Mouse (Mus musculus): ENCODE measurements around the gene Igfbpl1.

Gene Igfbpl1

DNA sequence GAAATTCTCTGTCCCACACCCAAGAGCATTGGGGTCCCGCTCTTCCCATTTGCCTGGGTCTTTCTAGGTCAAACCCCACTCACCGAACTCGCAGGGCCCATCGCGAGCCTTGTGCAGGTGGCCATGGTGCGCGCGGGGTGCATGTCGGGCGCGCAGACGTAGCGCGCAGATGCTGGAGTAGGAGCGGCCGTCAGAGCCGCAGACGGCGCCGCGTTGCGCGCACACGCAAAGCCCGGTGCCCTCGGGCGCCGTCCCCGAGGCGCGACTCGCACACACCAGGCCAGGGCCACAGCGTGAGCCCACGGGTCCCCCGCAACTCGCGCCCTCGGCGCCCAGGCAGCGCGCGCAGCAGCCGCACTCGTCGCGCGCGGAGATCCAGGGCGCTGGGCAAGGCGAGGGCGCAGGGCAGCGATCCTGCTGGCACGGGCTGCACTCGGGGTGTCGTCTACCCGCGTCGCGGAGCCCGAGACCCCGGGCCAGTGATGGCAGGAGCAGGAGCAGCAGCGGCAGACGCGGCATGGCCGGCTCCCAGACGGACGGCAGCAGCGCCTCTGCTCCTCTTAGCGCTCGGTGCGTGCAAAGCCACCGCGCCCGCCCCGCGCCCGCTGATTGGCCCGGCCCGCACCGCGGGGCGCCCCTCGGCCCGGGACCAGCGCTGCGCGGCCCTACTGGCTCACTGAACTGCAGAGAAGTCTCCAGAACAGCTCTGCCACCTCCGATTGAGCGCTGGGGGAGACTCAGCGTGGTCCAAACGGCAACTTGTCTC, at the start of gene Igfbpl1:
Igfbpl1 (minus strand) TSS at position 649 of the 766 bp plus-strand sequence.
- DNase-seq (ENCODE audit: low read depth in 1 of 2, low spot score in 2 of 2) = no peak

- no peak for DNase-seq (ENCODE audit: low read depth in 1 of 2, low spot score in 2 of 2)
Measured at GRCm38 (mm10) chr4:45872147-45872546, 45.4 kb upstream of the Igfbpl1 start.

GRCm38 (mm10) chr4:45869021-45869815, 42.5 kb upstream of the Igfbpl1 start:
- no peak for DNase-seq (ENCODE audit: low read depth in 1 of 2, low spot score in 2 of 2)

GRCm38 (mm10) chr4:45867416-45867815, 40.7 kb upstream of the Igfbpl1 start:
- no peak for DNase-seq (ENCODE audit: low read depth in 1 of 2, low spot score in 2 of 2)

GRCm38 (mm10) chr4:45861160-45861559, 34.4 kb upstream of the Igfbpl1 start:
- no peak for DNase-seq (ENCODE audit: low read depth in 1 of 2, low spot score in 2 of 2)

- DNase-seq (ENCODE audit: low read depth in 1 of 2, low spot score in 2 of 2) = peak in 1 of 2 experiments; percentile 29
Measured at GRCm38 (mm10) chr4:45855803-45856424, 29.2 kb upstream of the Igfbpl1 start.

GRCm38 (mm10) chr4:45853496-45854246, 26.9 kb upstream of the Igfbpl1 start:
- DNase-seq (ENCODE audit: low read depth in 1 of 2, low spot score in 2 of 2) = no peak

GRCm38 (mm10) chr4:45851640-45852051, 24.9 kb upstream of the Igfbpl1 start:
- DNase-seq (ENCODE audit: low read depth in 1 of 2, low spot score in 2 of 2) = no peak

DNA sequence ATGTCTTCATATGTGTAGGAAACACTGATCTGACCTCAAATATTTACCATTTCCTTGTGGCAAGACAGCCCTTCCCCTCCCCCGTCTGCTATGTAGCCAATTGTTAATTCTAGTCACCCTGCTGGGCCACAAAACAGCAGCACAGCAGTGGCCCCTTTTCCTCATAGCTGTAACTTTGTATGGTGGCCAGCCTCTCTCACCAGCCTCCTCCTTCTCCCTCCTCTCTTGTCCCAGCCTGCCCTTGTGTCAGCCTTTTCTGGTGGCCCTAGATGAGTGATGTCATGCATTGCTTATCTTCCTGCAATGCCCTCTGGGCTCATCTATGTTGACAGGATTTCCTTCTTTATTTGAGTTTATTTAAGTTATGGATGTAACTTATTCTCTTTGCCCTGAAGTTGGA, 22.7 kb upstream of the Igfbpl1 start:
- DNase-seq (ENCODE audit: low read depth in 1 of 2, low spot score in 2 of 2) = no peak

DNA sequence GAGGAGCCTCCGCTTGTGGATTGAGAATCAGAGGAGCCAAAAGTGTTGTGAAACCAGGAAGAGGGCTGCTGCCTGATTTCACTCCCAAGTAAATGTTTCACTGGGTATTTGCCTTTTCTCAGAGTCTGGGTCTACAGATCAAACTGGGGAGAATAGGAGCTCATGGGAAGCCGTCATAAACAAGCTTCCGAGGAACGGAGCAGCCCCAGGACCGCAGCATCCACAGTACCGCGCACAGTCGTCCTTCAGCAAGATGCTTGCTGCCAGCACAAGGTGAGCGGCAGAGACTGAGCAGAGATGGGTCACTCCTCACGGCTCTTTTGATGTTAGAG, 22.1 kb upstream of the Igfbpl1 start:
- no peak for DNase-seq (ENCODE audit: low read depth in 1 of 2, low spot score in 2 of 2)

DNA sequence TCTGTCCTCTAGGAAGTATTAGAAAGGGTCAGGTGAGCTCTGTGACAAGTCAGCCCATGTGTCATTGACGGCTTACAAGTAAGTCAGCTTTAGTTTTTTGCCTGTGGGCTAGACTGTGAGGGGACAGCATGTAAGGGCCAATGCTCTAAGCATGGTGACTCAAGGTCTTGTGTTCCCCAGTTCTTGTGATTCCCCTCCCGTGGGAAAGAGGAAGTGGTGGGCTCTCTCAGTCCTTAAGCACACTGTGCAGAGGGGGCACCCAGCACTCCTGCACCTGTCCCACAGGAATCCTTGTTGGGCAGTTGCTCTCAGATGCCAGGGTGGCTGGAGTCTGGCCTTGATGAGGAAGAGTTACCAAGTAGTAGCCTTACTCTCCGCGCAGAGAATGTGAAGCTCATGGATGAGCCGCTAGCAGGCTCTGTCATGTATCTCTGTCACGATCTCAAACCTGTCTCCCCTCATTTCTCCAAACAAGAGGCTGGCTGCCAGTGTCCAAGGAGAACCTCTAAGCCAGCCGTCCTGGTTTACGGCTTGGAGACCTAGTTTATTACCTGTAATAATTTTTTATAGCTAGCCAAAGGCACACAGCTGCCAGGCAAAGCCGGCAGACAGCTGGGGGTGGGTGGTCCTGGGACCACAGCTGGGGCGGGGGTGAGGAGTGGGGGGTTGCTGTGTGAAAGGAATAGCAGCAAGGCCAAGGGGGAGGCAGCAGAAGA, 21.5 kb upstream of the Igfbpl1 start, which contains the start of gene Stra6l:
Stra6l (plus strand) TSS at position 556 of the 716 bp plus-strand sequence.
- DNase-seq (ENCODE audit: low read depth in 1 of 2, low spot score in 2 of 2) = peak in 1 of 2 experiments; percentile 12

DNA sequence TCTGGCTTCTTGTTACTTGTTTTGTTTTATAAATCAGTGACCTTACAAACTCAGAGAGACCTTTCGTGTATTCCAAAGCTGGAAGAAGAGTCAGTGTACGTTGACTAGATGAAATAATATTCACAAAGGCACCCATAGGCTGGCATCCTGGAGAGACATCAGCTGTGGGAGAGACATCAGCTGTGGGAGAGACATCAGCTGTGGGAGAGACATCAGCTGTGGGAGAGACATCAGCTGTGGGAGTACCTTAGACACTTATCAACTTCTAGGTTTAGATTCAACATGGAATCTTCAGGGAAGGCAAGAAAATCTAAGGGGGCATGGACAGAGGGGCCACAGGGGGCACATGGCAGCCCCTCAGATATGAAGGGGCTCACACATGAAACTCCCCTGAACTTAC, 19.5 kb upstream of the Igfbpl1 start:
- DNase-seq (ENCODE audit: low read depth in 1 of 2, low spot score in 2 of 2) = no peak

DNA sequence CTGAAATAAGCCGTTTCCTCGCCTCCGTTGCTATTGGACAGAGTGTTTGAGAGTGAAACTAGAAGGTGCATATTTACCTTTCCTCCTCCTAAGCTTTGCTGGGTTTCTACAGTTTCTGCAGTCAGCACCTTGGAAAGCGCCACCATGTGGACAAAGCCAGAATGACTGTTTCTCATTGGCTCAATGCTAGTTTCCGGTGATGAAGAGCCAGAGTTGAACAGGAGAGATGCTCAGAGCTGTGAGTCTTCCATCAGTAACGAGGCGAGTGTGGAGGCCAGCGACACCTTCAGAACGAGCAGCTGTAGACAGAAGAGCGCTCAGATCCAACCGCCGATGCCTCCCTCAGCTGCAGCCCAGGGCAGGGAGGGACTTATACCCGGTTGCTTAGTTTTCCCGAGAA, 17.6 kb upstream of the Igfbpl1 start:
- no peak for DNase-seq (ENCODE audit: low read depth in 1 of 2, low spot score in 2 of 2)

GRCm38 (mm10) chr4:45833461-45833860, 6.7 kb upstream of the Igfbpl1 start:
- no peak for DNase-seq (ENCODE audit: low read depth in 1 of 2, low spot score in 2 of 2)

DNA sequence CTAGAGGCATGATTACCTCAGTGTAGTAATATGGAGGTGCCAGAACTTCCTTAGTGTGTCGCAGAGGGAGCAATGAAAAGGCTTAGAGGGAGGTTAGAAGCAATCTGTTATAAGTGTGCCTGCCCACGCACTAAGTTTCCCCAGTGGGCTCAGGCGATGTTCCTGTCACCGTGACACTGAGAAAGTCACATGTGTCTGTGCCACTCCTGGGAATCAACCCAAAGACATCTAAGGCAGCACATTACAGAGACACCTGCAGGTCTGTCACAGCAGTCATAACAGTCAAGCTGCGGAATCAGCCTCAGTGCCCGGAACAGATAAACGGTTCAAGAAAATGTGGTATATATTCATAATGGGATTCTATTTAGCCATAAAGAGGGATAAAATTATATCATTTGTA, 5.3 kb upstream of the Igfbpl1 start:
- no peak for DNase-seq (ENCODE audit: low read depth in 1 of 2, low spot score in 2 of 2)

- no peak for DNase-seq (ENCODE audit: low read depth in 1 of 2, low spot score in 2 of 2)
Measured at GRCm38 (mm10) chr4:45829907-45830759, 3.4 kb upstream of the Igfbpl1 start.

GRCm38 (mm10) chr4:45824761-45825556, 1.8 kb downstream of the Igfbpl1 start:
- DNase-seq (ENCODE audit: low read depth in 1 of 2, low spot score in 2 of 2) = no peak

GRCm38 (mm10) chr4:45824049-45824760, 2.5 kb downstream of the Igfbpl1 start:
- DNase-seq (ENCODE audit: low read depth in 1 of 2, low spot score in 2 of 2) = no peak
